Mouse (Mus musculus) megakaryocyte, embryonic 14.5 days (primary cell): ENCODE results near the gene Cyp2d26.

ENCODE experiments used
- FLI1 ChIP-seq: IDR thresholded peaks from 2 replicates; pipeline ENCODE4 v1.6.1; 2012; ENCODE audit warnings: low read length, inconsistent platforms, mixed read lengths
- GATA1 ChIP-seq: IDR thresholded peaks from 3 replicates; pipeline ENCODE4 v1.6.1; 2012; ENCODE audit warnings: mixed read lengths, low read length, inconsistent platforms, borderline replicate concordance

- TF ChIP-seq GATA1 (no peak), FLI1 (no peak)
These were observed 20.7 kb upstream of the Cyp2d26 start for GRCm38 (mm10) chr15:82814806-82815205.
